Mouse (Mus musculus) intestine, embryonic 16.5 days (tissue): ENCODE measurements around the gene Gkn1. TPM values are rescaled to one million over a fixed set of nuclear protein-coding genes. Genes with fewer than 3 reads are reported as not detected.

Experiments used
- ATAC-seq: fragments of 200-750 bp; cut with Nextera tagmentation; 2 replicates; pipeline ENCODE4 v1.8.0; 2017; ENCODE audit warnings: moderate TSS enrichment, moderate library complexity
- H3K27ac ChIP-seq: fragments of 300-500 bp; sonication (generic); 2 replicates; pipeline ENCODE4 v1.5.1; 2014; ENCODE audit warnings: mild to moderate bottlenecking, low read length
- H3K27me3 ChIP-seq: fragments of 300-500 bp; sonication (generic); replicated peaks from 2 replicates; pipeline ENCODE4 v1.6.1; 2014; ENCODE audit warnings: low read length, control low read depth, mixed read lengths; ENCODE audit not compliant: control insufficient read depth, insufficient read depth
- H3K36me3 ChIP-seq: fragments of 300-500 bp; sonication (generic); 2 replicates; pipeline ENCODE4 v1.6.1; 2014; ENCODE audit warnings: low read length, control low read depth; ENCODE audit not compliant: control insufficient read depth, insufficient read depth
- H3K4me1 ChIP-seq: fragments of 300-500 bp; sonication (generic); 2 replicates; pipeline ENCODE4 v1.6.1; 2014; ENCODE audit warnings: low read length, control low read depth, mixed read lengths; ENCODE audit not compliant: control insufficient read depth, insufficient read depth
- H3K4me2 ChIP-seq: fragments of 300-500 bp; sonication (generic); 2 replicates; pipeline ENCODE4 v1.6.1; 2014; ENCODE audit warnings: low read depth, low read length, control low read depth
- H3K4me3 ChIP-seq: fragments of 300-500 bp; sonication (generic); 2 replicates; pipeline ENCODE4 v1.5.1; 2014; ENCODE audit warnings: mild to moderate bottlenecking, low read length
- H3K9ac ChIP-seq: fragments of 300-500 bp; sonication (generic); 2 replicates; pipeline ENCODE4 v1.6.1; 2014; ENCODE audit warnings: low read depth, low read length
- H3K9me3 ChIP-seq: fragments of 300-500 bp; sonication (generic); 2 replicates; pipeline ENCODE4 v1.6.1; 2016; ENCODE audit warnings: low read length, control low read depth; ENCODE audit not compliant: control insufficient read depth
- WGBS: fragments of 180-500 bp; shearing (Covaris S2); extraction: QIAGEN DNeasy Blood & Tissue Kit; methylation state at CpG from one replicate; pipeline ENCODE4 v1.1.7; 2014; 5-methylcytosine and 5-hydroxymethylcytosine counted together
- polyA plus RNA-seq: library from polyadenylated mRNA; unstranded; fragments of >200 nt; fragmentation: Nextera tagmentation; extraction: Ambion mirVana; gene quantifications from 2 replicates; pipeline ENCODE4 v1.2.1, GENCODE M21; 2015

Gkn1 gene
- polyA plus RNA-seq: not detected in 2 replicates

- Histone ChIP-seq H3K9me3 (no peaks in the 10 kb centered on the region), H3K4me1 (peaks cover 8% of the 10 kb centered on the region), H3K27me3 (no peaks in the 10 kb centered on the region), H3K9ac (no peak within 1 kb of the TSS), H3K4me2 (no peak within 1 kb of the TSS), H3K4me3 (no peak within 1 kb of the TSS), H3K36me3 (no peaks in the 10 kb centered on the region), H3K27ac (no peak within 1 kb of the TSS)
- 79% methylated on average over 8 of the region's 8 CpGs for WGBS
- ATAC-seq: peak; percentile 76
Observed at GRCm38 (mm10) chr6:87350829-87351228, at the start of gene Gkn1. Gkn1 (minus strand) TSS chr6:87350942.

GRCm38 (mm10) chr6:87399886-87400566 is 49.3 kb upstream of the Gkn1 start:
- Histone ChIP-seq H3K36me3 (no peaks in the 10 kb centered on the region), H3K27ac (no peak overlapping the region), H3K9ac (no peak overlapping the region), H3K9me3 (no peaks in the 10 kb centered on the region), H3K4me1 (no peaks in the 10 kb centered on the region), H3K4me2 (no peak overlapping the region), H3K4me3 (no peak overlapping the region), H3K27me3 (no peaks in the 10 kb centered on the region)
- WGBS: 63% methylated on average over 4 of the region's 4 CpGs
- no peak for ATAC-seq

GRCm38 (mm10) chr6:87399137-87399536 is 48.4 kb upstream of the Gkn1 start:
- Histone ChIP-seq H3K36me3 (no peaks in the 10 kb centered on the region), H3K4me3 (no peak overlapping the region), H3K9ac (no peak overlapping the region), H3K9me3 (no peaks in the 10 kb centered on the region), H3K27me3 (no peaks in the 10 kb centered on the region), H3K4me2 (no peak overlapping the region), H3K27ac (no peak overlapping the region), H3K4me1 (no peaks in the 10 kb centered on the region)
- no peak for ATAC-seq
- 1% methylated on average over 5 of the region's 5 CpGs for WGBS

- Histone ChIP-seq H3K4me3 (no peak overlapping the region), H3K36me3 (no peaks in the 10 kb centered on the region), H3K4me2 (no peak overlapping the region), H3K9ac (no peak overlapping the region), H3K27me3 (no peaks in the 10 kb centered on the region), H3K4me1 (peaks cover 4% of the 10 kb centered on the region; the same call in 1 of the 2 replicates), H3K9me3 (no peaks in the 10 kb centered on the region), H3K27ac (no peak overlapping the region)
- ATAC-seq: no peak
- WGBS: 87% methylated on average over 9 of the region's 9 CpGs
Observed at GRCm38 (mm10) chr6:87394783-87395182, 44.0 kb upstream of the Gkn1 start.

GRCm38 (mm10) chr6:87393466-87394205 is 42.9 kb upstream of the Gkn1 start:
- 56% methylated on average over 8 of the region's 8 CpGs for WGBS
- Histone ChIP-seq H3K4me3 (no peak overlapping the region), H3K27ac (no peak overlapping the region), H3K9ac (no peak overlapping the region), H3K4me1 (peaks cover 7% of the 10 kb centered on the region), H3K4me2 (no peak overlapping the region), H3K36me3 (no peaks in the 10 kb centered on the region), H3K27me3 (no peaks in the 10 kb centered on the region), H3K9me3 (no peaks in the 10 kb centered on the region)
- ATAC-seq: peak; percentile 94

GRCm38 (mm10) chr6:87389455-87389989 is 38.8 kb upstream of the Gkn1 start:
- Histone ChIP-seq H3K4me2 (no peak overlapping the region), H3K9ac (no peak overlapping the region), H3K36me3 (no peaks in the 10 kb centered on the region), H3K9me3 (no peaks in the 10 kb centered on the region), H3K27ac (no peak overlapping the region), H3K4me3 (no peak overlapping the region), H3K4me1 (peaks cover 10% of the 10 kb centered on the region), H3K27me3 (no peaks in the 10 kb centered on the region)
- no peak for ATAC-seq
- 27% methylated on average over 5 of the region's 5 CpGs for WGBS

GRCm38 (mm10) chr6:87388877-87389276 is 38.1 kb upstream of the Gkn1 start, which contains the start of gene Gkn3:
Gkn3 (minus strand) TSS chr6:87388935.
- WGBS: 47% methylated on average over 7 of the region's 7 CpGs
- no peaks in the 10 kb centered on the region for H3K9me3 ChIP-seq
- no peak within 1 kb of the TSS for H3K4me2 ChIP-seq
- no peak within 1 kb of the TSS for H3K4me3 ChIP-seq
- H3K9ac ChIP-seq: no peak within 1 kb of the TSS
- no peak within 1 kb of the TSS for H3K27ac ChIP-seq
- peak; percentile 63 for ATAC-seq
- no peaks in the 10 kb centered on the region for H3K36me3 ChIP-seq
- H3K4me1 ChIP-seq: peaks cover 13% of the 10 kb centered on the region
- no peaks in the 10 kb centered on the region for H3K27me3 ChIP-seq

- Histone ChIP-seq H3K9me3 (no peaks in the 10 kb centered on the region), H3K9ac (no peak overlapping the region), H3K36me3 (no peaks in the 10 kb centered on the region), H3K4me2 (no peak overlapping the region), H3K27me3 (peaks cover 6% of the 10 kb centered on the region; the same call in 1 of the 2 replicates), H3K27ac (no peak overlapping the region), H3K4me1 (peaks cover 12% of the 10 kb centered on the region; the same call in 1 of the 2 replicates), H3K4me3 (no peak overlapping the region)
- no peak for ATAC-seq
- 81% methylated on average over 10 of the region's 10 CpGs for WGBS
Observed at GRCm38 (mm10) chr6:87386681-87387080, 35.9 kb upstream of the Gkn1 start.

- no peaks in the 10 kb centered on the region for H3K9me3 ChIP-seq
- no peak overlapping the region for H3K27ac ChIP-seq
- H3K4me1 ChIP-seq: peaks cover 12% of the 10 kb centered on the region; the same call in 1 of the 2 replicates
- peaks cover 6% of the 10 kb centered on the region; the same call in 1 of the 2 replicates for H3K27me3 ChIP-seq
- WGBS: 11% methylated on average over 7 of the region's 7 CpGs
- H3K9ac ChIP-seq: no peak overlapping the region
- no peak overlapping the region for H3K4me2 ChIP-seq
- H3K36me3 ChIP-seq: no peaks in the 10 kb centered on the region
- no peak overlapping the region for H3K4me3 ChIP-seq
- no peak for ATAC-seq
Observed at GRCm38 (mm10) chr6:87386203-87386602, 35.5 kb upstream of the Gkn1 start.
